Mouse (Mus musculus): ENCODE results near the gene Ifnl2.

GRCm38 (mm10) chr7:28464416-28465212 lies 45.6 kb downstream of the Ifnl2 start:
- TF ChIP-seq POLR2A (IDR thresholded peaks at IDR 0.05; ENCODE audit: insufficient read depth, low read depth, low read length) (no peak), EP300 (IDR thresholded peaks at IDR 0.05; ENCODE audit: insufficient read depth, low read depth, low read length) (no peak), CTCF (IDR thresholded peaks at IDR 0.05) (no peak)

All from heart, adult 2 months (tissue).